Mouse (Mus musculus): ENCODE data around the gene Vmn2r95. TPM values are rescaled to one million over a fixed set of nuclear protein-coding genes. Genes with fewer than 3 reads are reported as not detected.
"Not testable (repeated sequence)": the region's sequence is repeated elsewhere in the genome, so short reads cannot be mapped to it uniquely, and the experiment has no call there.

Gene Vmn2r95
- polyA plus RNA-seq (2015; fragmentation: Nextera tagmentation; extraction: Ambion mirVana) = 0.01 TPM in 1 of 2 replicates, not detected in the other

DNA sequence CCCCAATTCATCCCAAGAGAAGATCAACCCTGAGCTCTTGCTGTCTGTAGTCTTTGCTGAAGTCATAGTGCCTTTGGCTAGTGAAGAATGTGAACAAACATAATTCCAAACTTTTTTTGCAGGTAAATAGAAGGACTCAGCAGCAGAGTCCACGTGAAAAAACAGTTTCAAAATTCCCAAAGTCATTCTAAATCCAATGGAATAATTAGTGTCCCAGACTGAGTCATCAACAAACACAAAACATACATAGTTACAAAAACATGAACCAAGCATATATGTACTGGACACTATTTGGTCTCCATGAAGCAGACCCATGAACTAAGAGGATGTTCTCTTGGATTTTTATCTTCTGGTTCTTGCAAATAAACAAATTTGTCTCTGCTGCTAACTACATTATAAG, at the start of gene Vmn2r95:
Vmn2r95 (plus strand) TSS at position 301 of the 400 bp plus-strand sequence.
- no peak for ATAC-seq (ENCODE audit: insufficient read depth, low FRiP score, low read depth)
- H3K27me3 ChIP-seq (replicated peaks) = no peaks in the 10 kb centered on the region
- H3K27ac ChIP-seq = no peak within 1 kb of the TSS
- no peaks in the 10 kb centered on the region for H3K4me1 ChIP-seq
- no peak within 1 kb of the TSS for H3K4me2 ChIP-seq
- H3K4me3 ChIP-seq (replicated peaks) = no peak within 1 kb of the TSS
- WGBS = 28% methylated on average over 1 of the region's 1 CpGs
- H3K9ac ChIP-seq = no peak within 1 kb of the TSS
- H3K9me3 ChIP-seq = no peaks in the 10 kb centered on the region
- no peaks in the 10 kb centered on the region for H3K36me3 ChIP-seq

DNA sequence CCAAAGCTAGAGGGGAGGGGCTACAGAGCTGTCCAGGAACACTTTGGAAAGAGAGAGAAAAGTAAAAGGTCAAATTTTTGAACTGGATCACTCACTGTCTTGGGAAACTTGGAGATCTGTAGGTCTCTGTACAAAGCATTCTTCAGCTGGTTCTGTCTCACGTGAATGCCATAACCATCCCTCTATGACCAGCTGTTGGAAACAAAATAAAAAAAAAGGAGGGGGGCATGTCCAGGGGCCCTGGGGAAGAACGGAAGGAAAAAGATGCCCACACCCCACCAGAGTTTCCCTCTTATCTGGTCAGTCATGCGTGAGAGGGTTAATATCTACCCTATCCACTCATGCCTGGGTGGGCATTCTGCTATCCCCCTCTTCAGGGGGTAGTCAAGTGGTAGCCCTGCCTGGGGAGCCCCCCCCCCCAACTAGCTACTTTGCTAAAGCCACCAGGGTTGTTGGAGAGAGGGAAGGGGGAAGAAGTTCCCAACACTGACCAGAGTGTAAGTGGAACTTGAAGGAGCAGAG, 31.8 kb downstream of the Vmn2r95 start:
- Histone ChIP-seq H3K4me3 (replicated peaks) (no peak overlapping the region), H3K36me3 (no peaks in the 10 kb centered on the region), H3K9me3 (no peaks in the 10 kb centered on the region), H3K4me2 (no peak overlapping the region), H3K9ac (no peak overlapping the region), H3K27me3 (replicated peaks) (no peaks in the 10 kb centered on the region), H3K27ac (no peak overlapping the region), H3K4me1 (no peaks in the 10 kb centered on the region)
- no peak for ATAC-seq (ENCODE audit: insufficient read depth, low FRiP score, low read depth)
- WGBS = 70% methylated on average over 3 of the region's 3 CpGs

DNA sequence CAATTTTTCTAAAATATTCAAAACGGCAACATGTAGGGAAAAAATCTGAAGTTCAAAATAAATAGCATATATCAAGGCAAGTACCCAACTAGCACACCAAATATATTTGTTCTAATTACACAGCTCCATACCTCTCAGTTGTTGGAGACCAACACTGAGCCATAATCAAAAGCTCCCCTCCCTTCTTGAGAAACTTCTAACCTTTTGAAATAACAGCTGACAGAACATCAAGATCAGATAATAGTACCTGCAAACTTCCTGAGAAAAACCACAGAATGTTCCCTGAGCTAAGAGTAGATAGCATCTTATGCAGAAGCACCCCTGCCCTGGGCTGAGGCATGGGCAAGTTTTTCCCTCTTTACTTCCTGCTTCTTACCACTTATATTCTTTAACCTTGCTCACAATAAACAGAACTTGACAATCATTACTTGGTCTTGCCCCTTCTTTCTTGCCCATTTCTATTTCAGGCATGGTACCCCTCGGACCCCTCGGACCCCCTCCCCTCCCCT, 34.3 kb downstream of the Vmn2r95 start:
- H3K4me1 ChIP-seq; ATAC-seq (ENCODE audit: insufficient read depth, low FRiP score, low read depth); H3K36me3 ChIP-seq; H3K4me3 ChIP-seq (replicated peaks); H3K27ac ChIP-seq; H3K9me3 ChIP-seq; H3K4me2 ChIP-seq; H3K27me3 ChIP-seq (replicated peaks); H3K9ac ChIP-seq: not testable (repeated sequence)
- WGBS = 87% methylated on average over 3 of the region's 3 CpGs

DNA sequence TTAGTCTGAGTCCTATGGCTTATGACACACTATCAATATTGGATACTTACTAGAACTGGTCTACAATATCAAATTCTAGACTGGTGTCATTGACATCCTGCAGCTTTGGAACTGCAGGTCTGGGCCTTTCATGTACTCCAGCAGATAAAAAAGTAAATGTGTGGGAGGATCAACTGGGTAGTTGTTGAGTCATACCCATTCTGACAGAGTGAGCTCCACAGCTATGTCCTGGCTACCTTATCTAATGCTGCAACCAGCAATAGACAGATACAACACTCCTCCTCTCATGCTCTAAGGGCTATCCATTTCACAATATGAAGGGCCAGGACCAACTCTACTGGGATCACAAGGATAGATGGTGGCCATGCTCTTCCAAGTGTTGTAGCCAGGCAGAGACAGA, 38.8 kb downstream of the Vmn2r95 start:
- Histone ChIP-seq H3K9me3 (no peaks in the 10 kb centered on the region), H3K4me2 (no peak overlapping the region), H3K27me3 (replicated peaks) (no peaks in the 10 kb centered on the region), H3K36me3 (no peaks in the 10 kb centered on the region), H3K9ac (no peak overlapping the region), H3K27ac (no peak overlapping the region), H3K4me1 (no peaks in the 10 kb centered on the region), H3K4me3 (replicated peaks) (no peak overlapping the region)
- no peak for ATAC-seq (ENCODE audit: insufficient read depth, low FRiP score, low read depth)

DNA sequence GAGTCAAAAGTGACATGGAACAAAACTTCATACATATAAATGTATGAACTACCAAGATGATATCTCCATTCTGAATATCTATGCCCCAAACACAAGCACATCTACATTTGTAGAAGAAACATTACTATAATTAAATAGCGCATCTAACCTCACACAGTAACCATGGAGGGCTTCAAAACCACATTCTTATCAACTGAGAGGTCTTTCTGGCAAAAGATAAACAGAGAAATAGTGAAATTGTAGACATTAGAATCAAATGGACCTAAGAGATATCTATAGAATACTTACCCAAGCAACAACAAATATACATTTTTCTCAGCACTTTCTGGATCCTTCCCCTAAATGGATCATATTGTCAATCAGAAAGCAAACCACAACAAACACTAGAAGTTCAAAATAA, 56.0 kb downstream of the Vmn2r95 start:
- no peak for ATAC-seq (ENCODE audit: insufficient read depth, low FRiP score, low read depth)
- Histone ChIP-seq H3K4me3 (replicated peaks) (no peak overlapping the region), H3K4me2 (no peak overlapping the region), H3K27me3 (replicated peaks) (no peaks in the 10 kb centered on the region), H3K27ac (no peak overlapping the region), H3K9me3 (no peaks in the 10 kb centered on the region), H3K4me1 (no peaks in the 10 kb centered on the region), H3K36me3 (no peaks in the 10 kb centered on the region), H3K9ac (no peak overlapping the region)
- 59% methylated on average over 1 of the region's 1 CpGs for WGBS

Other genes starting within 250 kb of the Vmn2r95 start
- not detected in 2 replicates for gene Vmn2r94, start 146.3 kb upstream of the Vmn2r95 start, polyA plus RNA-seq (2015; fragmentation: Nextera tagmentation; extraction: Ambion mirVana)
- not detected in 2 replicates for gene Vmn2r93, start 126.0 kb upstream of the Vmn2r95 start, polyA plus RNA-seq (2015; fragmentation: Nextera tagmentation; extraction: Ambion mirVana)
- not detected in 2 replicates for gene Vmn2r96, start 149.1 kb downstream of the Vmn2r95 start, polyA plus RNA-seq (2015; fragmentation: Nextera tagmentation; extraction: Ambion mirVana)

Measured in stomach, embryonic 15.5 days (tissue).